Mouse (Mus musculus) intestine, embryonic 15.5 days (tissue): ENCODE results near the gene Wdcp. TPM values are rescaled to one million over a fixed set of nuclear protein-coding genes. Genes with fewer than 3 reads are reported as not detected.
"Not testable (repeated sequence)": the region's sequence is repeated elsewhere in the genome, so short reads cannot be mapped to it uniquely, and the experiment has no call there.

ENCODE experiments used
- ATAC-seq: fragments of 200-750 bp; cut with Nextera tagmentation; 2 replicates; pipeline ENCODE4 v1.8.0; 2017; ENCODE audit warnings: moderate TSS enrichment, moderate library complexity
- H3K27ac ChIP-seq: fragments of 300-500 bp; sonication (generic); 2 replicates; pipeline ENCODE4 v1.5.1; 2015; ENCODE audit warnings: mild to moderate bottlenecking, inconsistent platforms
- H3K27me3 ChIP-seq: fragments of 300-500 bp; sonication (generic); replicated peaks from 2 replicates; pipeline ENCODE4 v1.6.1; 2015; ENCODE audit warnings: inconsistent platforms
- H3K36me3 ChIP-seq: fragments of 300-500 bp; sonication (generic); 2 replicates; pipeline ENCODE4 v1.6.1; 2015; ENCODE audit warnings: inconsistent platforms
- H3K4me1 ChIP-seq: fragments of 300-500 bp; sonication (generic); replicated peaks from 2 replicates; pipeline ENCODE4 v1.6.1; 2015; ENCODE audit warnings: inconsistent platforms
- H3K4me2 ChIP-seq: fragments of 300-500 bp; sonication (generic); replicated peaks from 2 replicates; pipeline ENCODE4 v1.6.1; 2015; ENCODE audit warnings: mild to moderate bottlenecking, inconsistent platforms
- H3K4me3 ChIP-seq: fragments of 300-500 bp; sonication (generic); replicated peaks from 2 replicates; pipeline ENCODE4 v1.5.1; 2015; ENCODE audit warnings: inconsistent platforms
- H3K9ac ChIP-seq: fragments of 300-500 bp; sonication (generic); 2 replicates; pipeline ENCODE4 v1.6.1; 2015; ENCODE audit warnings: inconsistent platforms
- H3K9me3 ChIP-seq: fragments of 300-500 bp; sonication (generic); 2 replicates; pipeline ENCODE4 v1.6.1; 2016; ENCODE audit warnings: inconsistent platforms
- WGBS: fragments of 180-500 bp; shearing (Covaris S2); methylation state at CpG from one replicate; pipeline ENCODE4 v1.1.7; 2015; 5-methylcytosine and 5-hydroxymethylcytosine counted together
- polyA plus RNA-seq: library from polyadenylated mRNA; unstranded; fragments of >200 nt; fragmentation: Nextera tagmentation; extraction: Ambion mirVana; gene quantifications from 2 replicates; pipeline ENCODE4 v1.2.1, GENCODE M21; 2015

Wdcp gene
- 15.3 and 15.7 TPM in 2 replicates for polyA plus RNA-seq

DNA sequence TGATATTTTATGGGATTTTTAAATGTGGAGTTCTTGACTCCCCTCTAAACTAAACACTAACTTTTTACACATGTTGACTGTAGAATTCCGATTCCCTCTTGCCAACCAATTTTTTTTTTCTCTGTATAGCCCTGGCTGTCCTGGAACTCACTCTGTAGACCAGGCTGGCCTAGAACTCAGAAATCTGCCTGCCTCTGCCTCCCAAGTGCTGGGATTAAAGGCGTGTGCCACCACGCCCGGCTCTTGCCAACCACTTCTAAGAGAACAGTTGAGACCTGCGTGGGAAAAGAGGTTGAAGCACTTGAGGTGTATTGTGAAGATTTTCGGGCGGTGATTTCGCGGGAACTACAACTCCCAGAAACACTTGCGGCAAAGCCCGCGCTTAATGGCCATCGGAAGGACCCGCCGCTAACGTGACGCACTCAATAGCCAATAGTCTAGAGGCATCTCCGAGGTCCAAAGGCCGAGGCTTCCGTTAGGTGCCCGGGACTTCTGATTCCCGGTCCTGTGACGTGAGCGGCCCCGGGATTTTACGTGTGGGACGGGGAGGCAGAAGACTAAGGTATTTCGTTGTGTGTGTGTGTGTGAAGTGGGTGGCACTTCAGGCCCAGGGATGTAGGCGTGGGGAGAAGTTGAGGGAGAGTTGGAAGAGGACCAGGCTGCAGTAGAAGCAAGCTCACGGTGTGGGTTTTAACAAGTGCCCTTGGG lies at the start of gene Wdcp:
Wdcp (plus strand) TSS at position 414 of the 708 bp plus-strand sequence.
- Histone ChIP-seq H3K36me3 (no peaks in the 10 kb centered on the region), H3K27me3 (no peaks in the 10 kb centered on the region), H3K9me3 (no peaks in the 10 kb centered on the region), H3K4me2 (peak within 1 kb of the TSS; percentile 69), H3K9ac (peak within 1 kb of the TSS; percentile 51), H3K27ac (no peak within 1 kb of the TSS; the same call in 1 of the 2 replicates), H3K4me1 (peaks cover 18% of the 10 kb centered on the region; the same call in 1 of the 2 replicates), H3K4me3 (peak within 1 kb of the TSS; percentile 60)
- WGBS = under 1% methylated on average over 30 of the region's 30 CpGs
- ATAC-seq = peak; percentile 95

DNA sequence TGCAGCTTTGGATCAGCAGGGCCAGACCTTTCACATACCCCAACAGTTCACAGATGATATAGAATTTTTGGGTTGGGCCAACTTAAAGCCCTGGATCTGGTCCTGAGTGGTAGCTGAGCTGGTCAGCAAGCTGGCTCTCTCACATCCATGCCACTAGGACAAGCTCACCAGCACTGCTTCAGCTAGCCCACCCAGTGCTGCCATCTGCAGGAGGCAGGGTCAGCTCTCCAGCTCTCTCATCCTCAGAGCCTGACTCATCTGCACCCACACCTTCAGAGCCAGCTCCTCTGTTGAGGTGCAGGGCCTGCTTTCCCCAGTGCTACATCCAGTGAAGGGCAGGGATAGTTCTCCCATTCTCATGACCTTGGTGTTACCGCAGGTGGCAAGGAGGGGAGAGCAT lies 49.4 kb upstream of the Wdcp start:
- no peak overlapping the region for H3K9ac ChIP-seq
- ATAC-seq = no peak
- no peak overlapping the region for H3K4me2 ChIP-seq
- 81% methylated on average over 1 of the region's 1 CpGs for WGBS
- H3K4me3 ChIP-seq = no peak overlapping the region
- H3K27ac ChIP-seq = no peak overlapping the region
- H3K9me3 ChIP-seq = no peaks in the 10 kb centered on the region
- no peaks in the 10 kb centered on the region for H3K36me3 ChIP-seq
- no peaks in the 10 kb centered on the region for H3K4me1 ChIP-seq
- no peaks in the 10 kb centered on the region for H3K27me3 ChIP-seq

DNA sequence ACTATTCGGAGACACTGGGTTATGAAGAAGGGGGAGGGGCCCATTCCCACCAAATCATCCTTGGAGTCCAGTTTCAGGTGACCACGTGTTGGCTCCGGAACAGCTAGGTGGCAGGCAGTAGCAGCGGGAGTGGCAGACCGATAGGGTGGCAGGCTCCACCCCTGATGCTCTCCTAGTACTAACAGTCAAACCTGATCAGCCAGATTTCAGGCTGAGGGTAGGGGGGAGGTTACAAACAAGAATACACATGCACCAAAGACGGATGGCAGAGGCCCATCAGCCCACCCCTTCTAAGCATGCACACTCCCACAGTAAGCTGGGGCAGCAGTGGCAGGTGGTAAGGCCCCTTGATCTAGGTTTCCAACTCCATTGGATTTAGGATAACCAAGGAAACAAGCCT lies 45.6 kb upstream of the Wdcp start:
- H3K4me1 ChIP-seq = not testable (repeated sequence)
- WGBS = 63% methylated on average over 6 of the region's 6 CpGs

DNA sequence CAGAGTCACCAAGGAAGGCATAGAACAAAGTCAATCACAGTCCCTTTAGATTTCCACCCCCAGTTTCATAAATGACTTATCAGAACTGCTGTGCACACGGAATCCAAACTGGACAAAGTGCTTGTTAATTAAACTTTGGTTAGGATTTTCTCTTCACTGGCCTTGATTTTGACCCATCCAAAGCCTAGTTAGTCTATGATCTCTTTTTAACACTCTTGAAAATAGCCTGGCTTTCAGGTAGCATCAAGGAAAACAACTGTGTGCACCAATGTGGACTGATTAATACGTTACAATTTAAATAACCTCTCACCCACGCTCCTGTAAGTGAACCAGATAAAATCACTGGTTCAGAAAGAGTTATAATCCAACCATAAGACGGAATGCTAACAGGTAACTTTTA lies 32.1 kb upstream of the Wdcp start:
- H3K4me1 ChIP-seq = no peaks in the 10 kb centered on the region
- H3K36me3 ChIP-seq = no peaks in the 10 kb centered on the region
- no peak overlapping the region for H3K4me2 ChIP-seq
- H3K4me3 ChIP-seq = no peak overlapping the region
- H3K9me3 ChIP-seq = no peaks in the 10 kb centered on the region
- H3K27ac ChIP-seq = no peak overlapping the region
- ATAC-seq = no peak
- H3K9ac ChIP-seq = no peak overlapping the region
- WGBS = 79% methylated on average over 4 of the region's 4 CpGs
- H3K27me3 ChIP-seq = no peaks in the 10 kb centered on the region

More for the DNA sequence above, 45.6 kb upstream of the Wdcp start:
- not testable (repeated sequence) for H3K4me2 ChIP-seq, H3K36me3 ChIP-seq, ATAC-seq, H3K27me3 ChIP-seq, H3K4me3 ChIP-seq, H3K27ac ChIP-seq, H3K9ac ChIP-seq, H3K9me3 ChIP-seq

DNA sequence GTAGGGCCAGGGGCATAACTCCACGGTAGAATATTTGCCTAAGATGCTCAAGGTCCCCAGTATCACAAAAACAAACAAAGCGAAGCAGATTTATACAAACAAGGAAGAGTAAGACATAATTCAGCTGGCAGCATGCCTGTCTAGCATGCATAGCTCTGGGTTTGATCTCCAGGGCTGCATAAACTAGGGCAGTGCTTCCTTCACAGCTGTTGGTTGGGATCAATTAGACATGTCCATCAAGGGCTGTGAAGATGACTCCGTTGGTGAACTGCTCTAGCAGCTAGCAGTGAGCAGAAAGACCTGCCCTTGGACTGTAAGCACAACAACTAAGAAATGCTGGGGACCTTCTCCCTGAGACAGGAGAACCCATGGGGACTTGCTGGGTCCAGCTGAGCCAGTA lies 31.4 kb upstream of the Wdcp start:
- 0 out of 2 replicates have a peak, but pooled peaks cover 3% of the 10 kb centered on the region for H3K4me1 ChIP-seq
- H3K4me2 ChIP-seq = no peak overlapping the region
- ATAC-seq = 0 out of 2 replicates have a peak, but pooled peaks have one; percentile 31
- 27% methylated on average over 3 of the region's 3 CpGs for whole genome bisulfite sequencing
- no peak overlapping the region for H3K27ac ChIP-seq
- H3K9ac ChIP-seq = no peak overlapping the region
- H3K9me3 ChIP-seq = no peaks in the 10 kb centered on the region
- H3K27me3 ChIP-seq = no peaks in the 10 kb centered on the region
- H3K4me3 ChIP-seq = no peak overlapping the region
- no peaks in the 10 kb centered on the region for H3K36me3 ChIP-seq

DNA sequence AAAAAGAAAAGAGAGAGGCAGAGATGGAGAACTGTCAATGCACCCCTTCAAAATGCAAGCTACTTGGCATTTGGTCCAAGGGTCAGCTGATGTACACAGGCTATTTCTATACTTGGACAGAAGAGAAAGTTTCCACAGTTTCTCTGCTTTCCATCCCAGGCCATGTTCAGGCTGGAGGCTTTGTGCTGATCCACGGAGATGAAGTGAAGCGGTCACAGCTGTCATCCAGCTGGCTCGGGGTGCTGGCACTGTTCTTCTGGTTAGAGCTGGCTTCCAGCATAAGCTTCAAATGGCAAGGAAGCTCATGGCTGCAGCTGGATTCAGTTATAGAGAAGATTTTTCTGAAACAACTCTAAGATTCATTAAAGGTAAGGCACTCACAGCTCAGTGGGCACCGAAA lies 29.5 kb upstream of the Wdcp start:
- ATAC-seq = no peak
- Histone ChIP-seq H3K27ac (no peak overlapping the region), H3K9me3 (no peaks in the 10 kb centered on the region), H3K36me3 (no peaks in the 10 kb centered on the region), H3K9ac (no peak overlapping the region), H3K4me1 (0 out of 2 replicates have a peak, but pooled peaks cover 4% of the 10 kb centered on the region), H3K27me3 (no peaks in the 10 kb centered on the region), H3K4me2 (no peak overlapping the region), H3K4me3 (no peak overlapping the region)
- 77% methylated on average over 4 of the region's 4 CpGs for WGBS

DNA sequence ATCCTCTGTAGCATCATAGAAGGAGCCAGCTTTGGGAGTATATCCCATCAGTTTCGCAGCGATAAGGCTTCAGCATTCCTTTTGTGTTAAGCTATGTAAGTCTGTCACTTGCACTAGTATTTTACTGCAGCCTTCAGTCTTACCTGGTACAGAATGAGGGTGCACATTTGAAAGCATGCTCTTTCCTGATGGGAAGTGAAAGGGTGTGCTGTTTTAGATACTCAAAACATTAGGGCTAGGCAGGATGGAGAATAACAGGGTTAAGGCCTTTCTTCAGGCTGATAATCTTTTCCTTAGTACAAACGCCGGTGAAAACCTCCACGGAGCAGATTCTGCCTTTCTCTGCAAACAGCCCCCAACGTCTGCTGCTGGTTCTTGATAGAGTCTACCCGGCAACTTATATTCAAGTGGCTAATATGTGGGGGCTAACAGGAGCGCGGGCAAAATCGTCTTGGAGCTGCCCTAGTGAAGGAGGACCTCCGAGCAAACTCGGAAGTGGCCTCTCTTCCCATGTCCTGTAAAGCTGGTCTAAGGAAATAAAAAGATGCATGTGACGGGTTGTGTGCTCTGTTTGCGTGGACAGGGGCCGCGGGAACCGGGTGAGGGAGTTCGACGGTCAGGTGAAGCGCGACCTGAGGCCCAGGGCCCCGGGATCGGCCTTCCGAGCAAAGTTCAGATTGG lies 26.3 kb upstream of the Wdcp start:
- peak; percentile 5; the same call in 1 of the 2 replicates for ATAC-seq

DNA sequence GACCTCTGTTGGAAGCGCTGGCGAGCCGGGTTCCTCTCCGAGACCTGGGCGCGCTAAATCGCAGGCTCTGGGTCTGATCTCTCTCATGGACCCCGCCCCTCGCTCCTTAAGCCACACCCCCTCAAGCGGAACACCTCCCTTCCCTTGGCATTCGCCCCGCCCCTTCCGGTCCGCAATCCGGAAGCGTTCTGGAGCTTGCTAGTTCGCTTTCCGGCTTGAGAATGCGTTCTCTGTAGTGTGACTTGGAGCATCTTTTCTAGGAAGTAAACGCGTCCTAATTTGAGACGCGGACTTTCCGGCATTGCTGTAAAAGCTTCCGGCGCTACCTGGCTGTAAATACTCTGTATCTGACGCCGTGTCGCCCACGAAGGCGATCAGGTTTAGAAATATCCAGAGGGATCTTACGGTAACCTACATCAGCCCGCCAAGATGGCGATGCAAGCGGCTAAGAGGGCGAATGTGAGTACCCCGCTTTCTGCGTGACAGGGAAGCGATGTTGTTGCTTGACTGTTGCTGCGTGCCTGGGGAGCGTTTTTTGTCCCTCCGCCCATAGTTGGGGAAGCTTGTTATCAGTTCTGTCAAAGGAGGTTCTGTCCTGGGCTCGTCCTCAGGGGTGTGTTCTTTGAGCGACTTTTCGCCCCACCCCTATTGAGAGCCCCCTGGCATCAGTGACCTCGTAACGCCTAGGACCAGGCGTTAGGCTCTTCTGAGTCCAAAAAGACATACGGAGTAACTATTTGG lies 25.6 kb upstream of the Wdcp start, which contains the start of gene Sf3b6:
Sf3b6 (plus strand) TSS at position 184 of the 741 bp plus-strand sequence.
- peak within 1 kb of the TSS; percentile 74 for H3K9ac ChIP-seq
- H3K36me3 ChIP-seq = peaks cover 2% of the 10 kb centered on the region; the same call in 1 of the 2 replicates
- H3K4me1 ChIP-seq = 0 out of 2 replicates have a peak, but pooled peaks cover 4% of the 10 kb centered on the region
- under 1% methylated on average over 49 of the region's 49 CpGs for WGBS
- no peaks in the 10 kb centered on the region for H3K27me3 ChIP-seq
- H3K9me3 ChIP-seq = no peaks in the 10 kb centered on the region
- H3K27ac ChIP-seq = peak within 1 kb of the TSS; percentile 95
- ATAC-seq = peak; percentile 99
- peak within 1 kb of the TSS; percentile 77 for H3K4me2 ChIP-seq
- H3K4me3 ChIP-seq = peak within 1 kb of the TSS; percentile 79

More for the DNA sequence above, 26.3 kb upstream of the Wdcp start:
- Histone ChIP-seq H3K9ac (peak overlapping the region; percentile 62), H3K27ac (peak overlapping the region; percentile 95), H3K4me1 (0 out of 2 replicates have a peak, but pooled peaks cover 4% of the 10 kb centered on the region), H3K9me3 (no peaks in the 10 kb centered on the region), H3K36me3 (peaks cover 2% of the 10 kb centered on the region; the same call in 1 of the 2 replicates), H3K27me3 (no peaks in the 10 kb centered on the region), H3K4me2 (peak overlapping the region; percentile 74), H3K4me3 (peak overlapping the region; percentile 79)
- WGBS = 7% methylated on average over 24 of the region's 24 CpGs

DNA sequence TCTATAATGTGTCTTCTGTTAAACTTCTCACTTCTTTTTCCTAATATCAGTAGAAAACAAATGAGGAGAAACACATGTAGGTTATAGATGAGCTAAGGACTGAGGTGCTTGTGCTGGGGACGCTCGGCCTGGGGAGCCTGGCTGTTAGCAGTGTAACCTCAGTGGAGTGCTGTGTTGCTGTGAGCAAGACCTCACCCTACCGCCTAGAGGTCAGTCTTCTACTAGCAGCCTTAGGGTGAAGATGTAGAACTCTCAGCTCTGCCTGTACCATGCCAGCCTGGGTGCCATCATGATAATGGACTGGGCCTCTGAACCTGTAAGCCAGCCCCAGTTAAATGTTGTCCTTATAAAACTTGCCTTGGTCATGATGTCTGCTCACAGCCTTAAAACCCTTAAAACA lies 15.8 kb upstream of the Wdcp start:
- no peak overlapping the region for H3K27ac ChIP-seq
- H3K27me3 ChIP-seq = no peaks in the 10 kb centered on the region
- no peaks in the 10 kb centered on the region for H3K4me1 ChIP-seq
- H3K4me3 ChIP-seq = no peak overlapping the region
- no peak overlapping the region for H3K9ac ChIP-seq
- H3K36me3 ChIP-seq = peaks cover 22% of the 10 kb centered on the region
- H3K4me2 ChIP-seq = no peak overlapping the region
- no peak for ATAC-seq
- H3K9me3 ChIP-seq = no peaks in the 10 kb centered on the region
- WGBS = 74% methylated on average over 3 of the region's 3 CpGs

DNA sequence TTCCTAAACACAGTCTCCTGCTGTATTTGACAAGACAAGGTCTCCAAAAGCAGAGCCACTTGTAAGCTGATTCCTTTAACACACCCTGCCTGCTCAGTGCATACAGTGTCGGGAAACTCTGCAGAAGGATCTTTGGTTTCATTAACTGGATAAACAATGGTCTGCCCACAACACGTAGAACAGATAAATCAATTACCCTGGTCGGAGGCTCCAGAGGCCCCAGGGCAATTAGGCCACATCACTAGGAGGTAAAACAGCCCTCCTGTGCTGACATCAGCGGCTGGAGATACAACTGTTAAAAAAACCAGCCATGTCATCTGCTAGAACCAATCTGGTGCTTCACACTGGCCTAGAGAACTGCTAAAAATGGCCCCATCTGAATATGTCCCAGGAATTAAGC lies 6.1 kb upstream of the Wdcp start:
- Histone ChIP-seq H3K9ac (no peak overlapping the region), H3K4me1 (0 out of 2 replicates have a peak, but pooled peaks cover 11% of the 10 kb centered on the region), H3K27ac (no peak overlapping the region), H3K9me3 (no peaks in the 10 kb centered on the region), H3K36me3 (no peaks in the 10 kb centered on the region), H3K4me2 (no peak overlapping the region), H3K27me3 (no peaks in the 10 kb centered on the region), H3K4me3 (no peak overlapping the region)
- ATAC-seq = no peak
- WGBS = 11% methylated on average over 4 of the region's 4 CpGs

DNA sequence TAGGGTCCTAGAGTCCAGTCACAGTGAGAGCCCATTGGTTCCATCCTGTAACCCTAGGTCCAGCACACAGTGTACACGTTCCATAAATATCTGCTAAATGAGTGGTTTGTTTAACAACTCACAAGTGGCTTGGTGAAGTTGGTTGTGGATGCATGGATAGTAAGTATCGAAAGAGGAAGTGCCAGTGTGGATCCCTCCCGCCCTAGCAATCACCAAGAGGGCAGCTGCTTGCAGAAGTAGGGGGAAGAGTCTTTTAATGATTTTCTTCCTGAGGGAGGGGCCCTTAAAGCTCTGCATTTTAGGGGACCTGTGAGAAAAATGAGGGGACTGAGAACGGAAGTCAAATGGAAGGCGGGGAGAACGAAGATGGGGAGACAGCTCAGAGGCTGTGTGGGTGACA lies 3.1 kb upstream of the Wdcp start:
- Histone ChIP-seq H3K9ac (no peak overlapping the region), H3K4me2 (0 out of 2 replicates have a peak overlapping the region, but pooled peaks have one; percentile 22), H3K9me3 (no peaks in the 10 kb centered on the region), H3K27me3 (no peaks in the 10 kb centered on the region), H3K4me1 (peaks cover 18% of the 10 kb centered on the region; the same call in 1 of the 2 replicates), H3K4me3 (no peak overlapping the region), H3K27ac (no peak overlapping the region), H3K36me3 (no peaks in the 10 kb centered on the region)
- no peak for ATAC-seq
- 46% methylated on average over 6 of the region's 6 CpGs for WGBS

DNA sequence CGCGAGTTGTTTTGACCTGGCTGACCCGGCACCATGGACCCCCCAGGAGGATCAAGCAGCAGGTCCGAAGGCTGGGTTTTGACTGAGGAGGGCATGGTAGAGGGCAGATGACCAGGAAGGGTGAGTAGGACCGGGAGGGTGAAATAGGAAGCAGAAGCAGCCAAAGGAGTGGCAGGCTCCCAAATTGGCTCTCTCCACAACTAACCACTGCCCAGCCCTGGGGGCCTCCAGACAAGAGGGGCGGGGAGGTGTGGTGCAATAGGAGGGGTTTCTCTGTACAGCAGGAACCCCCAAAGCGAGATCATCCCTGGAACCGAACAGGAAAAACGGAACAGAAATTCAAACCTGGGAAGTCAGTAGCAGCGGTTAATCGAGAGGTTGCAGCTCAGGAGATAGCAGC lies 2.4 kb upstream of the Wdcp start:
- Histone ChIP-seq H3K9ac (peak overlapping the region; percentile 68), H3K36me3 (no peaks in the 10 kb centered on the region), H3K9me3 (no peaks in the 10 kb centered on the region), H3K4me2 (peak overlapping the region; percentile 99), H3K27ac (no peak overlapping the region), H3K4me1 (peaks cover 18% of the 10 kb centered on the region; the same call in 1 of the 2 replicates), H3K4me3 (peak overlapping the region; percentile 81), H3K27me3 (no peaks in the 10 kb centered on the region)
- ATAC-seq = no peak
- 2% methylated on average over 11 of the region's 11 CpGs for WGBS
